Mouse (Mus musculus) cerebellum, postnatal 14 days (tissue): ENCODE data around the gene Marc1.

Experiments
- DNase-seq, 2 experiments: peaks; one replicate each; pipeline ENCODE4 v3.0.0; 2021; ENCODE audit warnings: mixed read lengths in 2 of 2

Gene Marc1

GRCm38 (mm10) chr1:184752671-184753070 is 58.4 kb downstream of the Marc1 start:
- DNase-seq: no peak

- no peak for DNase-seq
These were observed 60.9 kb downstream of the Marc1 start for GRCm38 (mm10) chr1:184750114-184750664.

- peak; percentile 70 to 80 for DNase-seq
These were observed 62.4 kb downstream of the Marc1 start for GRCm38 (mm10) chr1:184748692-184749152.

GRCm38 (mm10) chr1:184737876-184738479 is 73.1 kb downstream of the Marc1 start:
- DNase-seq: peak; percentile 71 to 77

- no peak for DNase-seq
These were observed 73.9 kb downstream of the Marc1 start for GRCm38 (mm10) chr1:184737228-184737627.
